Mouse (Mus musculus): ENCODE measurements around the gene Lmntd1. TPM values are rescaled to one million over a fixed set of nuclear protein-coding genes. Genes with fewer than 3 reads are reported as not detected.

Gene Lmntd1
- polyA plus RNA-seq, 1 experiment from 2014 or later = 0.33 TPM

- DNase-seq (ENCODE audit: low spot score) (no peak), ATAC-seq (replicated peaks; ENCODE audit: low FRiP score) (no peak)
- 88% methylated on average over 19 of the region's 19 CpGs for WGBS
- no peaks in the 10 kb centered on the region for H3K4me1 ChIP-seq (replicated peaks; ENCODE audit: control insufficient read depth, insufficient read depth, low read length)
- H3K27me3 ChIP-seq (ENCODE audit: control insufficient read depth, insufficient read depth, low read length) = no peaks in the 10 kb centered on the region
- H3K9ac ChIP-seq (ENCODE audit: low read length) = no peak overlapping the region
- no peak overlapping the region for H3K27ac ChIP-seq (ENCODE audit: low read depth, low read length)
- H3K9me3 ChIP-seq (ENCODE audit: control insufficient read depth, low read length) = no peaks in the 10 kb centered on the region
- H3K4me3 ChIP-seq (ENCODE audit: low read depth, low read length) = no peak overlapping the region
- no peaks in the 10 kb centered on the region for H3K36me3 ChIP-seq (ENCODE audit: control insufficient read depth, insufficient read depth, low read length)
- no peak overlapping the region for H3K4me2 ChIP-seq (ENCODE audit: low read depth, low read length, severe bottlenecking)
These were observed 114.3 kb downstream of the Lmntd1 start for GRCm38 (mm10) chr6:145499574-145500546.

- DNase-seq (ENCODE audit: low spot score) = no peak
- Histone ChIP-seq H3K9me3 (ENCODE audit: control insufficient read depth, low read length) (no peaks in the 10 kb centered on the region), H3K27ac (ENCODE audit: low read depth, low read length) (no peak overlapping the region), H3K4me1 (replicated peaks; ENCODE audit: control insufficient read depth, insufficient read depth, low read length) (no peaks in the 10 kb centered on the region), H3K9ac (ENCODE audit: low read length) (no peak overlapping the region), H3K36me3 (ENCODE audit: control insufficient read depth, insufficient read depth, low read length) (no peaks in the 10 kb centered on the region), H3K4me2 (ENCODE audit: low read depth, low read length, severe bottlenecking) (no peak overlapping the region), H3K4me3 (ENCODE audit: low read depth, low read length) (no peak overlapping the region), H3K27me3 (ENCODE audit: control insufficient read depth, insufficient read depth, low read length) (no peaks in the 10 kb centered on the region)
- WGBS = 94% methylated on average over 7 of the region's 7 CpGs
- ATAC-seq (replicated peaks; ENCODE audit: low FRiP score) = no peak
These were observed 118.4 kb downstream of the Lmntd1 start for GRCm38 (mm10) chr6:145495731-145496130.

DNA sequence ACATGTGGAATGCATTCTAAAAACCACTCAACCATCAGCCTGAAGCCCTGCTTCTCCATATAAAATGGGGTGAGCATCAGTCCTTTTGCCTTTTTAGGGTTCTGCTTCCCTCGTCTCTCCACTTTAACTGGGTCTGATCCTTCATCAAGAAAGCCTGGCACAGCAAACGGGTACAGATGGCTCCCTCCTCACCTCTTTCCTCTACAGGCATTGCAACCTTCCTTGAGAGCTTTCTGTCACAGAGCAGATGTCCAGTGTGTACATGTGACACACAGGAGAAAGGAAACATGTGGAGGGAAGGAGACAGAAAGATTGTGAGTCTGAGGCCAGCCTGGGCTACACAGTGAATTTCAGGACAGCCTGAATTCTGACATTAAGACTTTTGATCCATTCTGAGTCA lies 125.9 kb downstream of the Lmntd1 start:
- no peak for ATAC-seq (replicated peaks; ENCODE audit: low FRiP score)
- H3K27ac ChIP-seq (ENCODE audit: low read depth, low read length) = no peak overlapping the region
- H3K4me2 ChIP-seq (ENCODE audit: low read depth, low read length, severe bottlenecking) = no peak overlapping the region
- H3K4me3 ChIP-seq (ENCODE audit: low read depth, low read length) = no peak overlapping the region
- no peaks in the 10 kb centered on the region for H3K27me3 ChIP-seq (ENCODE audit: control insufficient read depth, insufficient read depth, low read length)
- peaks cover 2% of the 10 kb centered on the region; the same call in 1 of the 2 replicates for H3K4me1 ChIP-seq (replicated peaks; ENCODE audit: control insufficient read depth, insufficient read depth, low read length)
- no peak overlapping the region for H3K9ac ChIP-seq (ENCODE audit: low read length)
- DNase-seq (ENCODE audit: low spot score) = no peak
- no peaks in the 10 kb centered on the region for H3K9me3 ChIP-seq (ENCODE audit: control insufficient read depth, low read length)
- H3K36me3 ChIP-seq (ENCODE audit: control insufficient read depth, insufficient read depth, low read length) = no peaks in the 10 kb centered on the region
- WGBS = 80% methylated on average over 2 of the region's 2 CpGs

- Histone ChIP-seq H3K36me3 (ENCODE audit: control insufficient read depth, insufficient read depth, low read length) (no peaks in the 10 kb centered on the region), H3K27ac (ENCODE audit: low read depth, low read length) (no peak overlapping the region), H3K9ac (ENCODE audit: low read length) (no peak overlapping the region), H3K4me3 (ENCODE audit: low read depth, low read length) (no peak overlapping the region), H3K4me2 (ENCODE audit: low read depth, low read length, severe bottlenecking) (no peak overlapping the region), H3K9me3 (ENCODE audit: control insufficient read depth, low read length) (no peaks in the 10 kb centered on the region), H3K4me1 (replicated peaks; ENCODE audit: control insufficient read depth, insufficient read depth, low read length) (peaks cover 3% of the 10 kb centered on the region; the same call in 1 of the 2 replicates), H3K27me3 (ENCODE audit: control insufficient read depth, insufficient read depth, low read length) (no peaks in the 10 kb centered on the region)
- ATAC-seq (replicated peaks; ENCODE audit: low FRiP score) = no peak
- DNase-seq (ENCODE audit: low spot score) = no peak
- 63% methylated on average over 12 of the region's 12 CpGs for WGBS
These were observed 128.0 kb downstream of the Lmntd1 start for GRCm38 (mm10) chr6:145485986-145486605.

DNA sequence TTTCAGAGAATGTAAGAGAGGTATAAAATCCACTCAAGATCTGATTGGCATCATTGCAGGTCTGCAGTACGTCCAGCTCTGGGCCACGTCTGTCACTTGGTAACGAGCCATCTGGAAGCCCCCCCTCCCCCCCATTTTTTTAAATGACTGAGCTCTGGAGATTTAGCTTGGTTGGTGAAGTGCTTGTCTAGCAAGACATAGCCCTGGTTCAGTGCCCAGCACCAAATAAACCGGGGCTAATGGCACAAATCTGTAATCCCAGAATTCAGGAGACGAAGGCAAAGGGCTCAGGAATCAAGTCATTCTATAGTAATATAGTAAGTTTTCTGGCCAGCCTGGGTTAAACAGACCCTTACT lies 130.8 kb downstream of the Lmntd1 start:
- no peak overlapping the region for H3K4me3 ChIP-seq (ENCODE audit: low read depth, low read length)
- no peak for DNase-seq (ENCODE audit: low spot score)
- H3K9ac ChIP-seq (ENCODE audit: low read length) = no peak overlapping the region
- 77% methylated on average over 5 of the region's 5 CpGs for WGBS
- no peak overlapping the region for H3K27ac ChIP-seq (ENCODE audit: low read depth, low read length)
- H3K4me1 ChIP-seq (replicated peaks; ENCODE audit: control insufficient read depth, insufficient read depth, low read length) = peaks cover 3% of the 10 kb centered on the region; the same call in 1 of the 2 replicates
- H3K36me3 ChIP-seq (ENCODE audit: control insufficient read depth, insufficient read depth, low read length) = no peaks in the 10 kb centered on the region
- ATAC-seq (replicated peaks; ENCODE audit: low FRiP score) = no peak
- no peak overlapping the region for H3K4me2 ChIP-seq (ENCODE audit: low read depth, low read length, severe bottlenecking)
- no peaks in the 10 kb centered on the region for H3K27me3 ChIP-seq (ENCODE audit: control insufficient read depth, insufficient read depth, low read length)
- no peaks in the 10 kb centered on the region for H3K9me3 ChIP-seq (ENCODE audit: control insufficient read depth, low read length)

GRCm38 (mm10) chr6:145482656-145483317 lies 131.3 kb downstream of the Lmntd1 start:
- ATAC-seq (replicated peaks; ENCODE audit: low FRiP score) = no peak
- no peak overlapping the region for H3K27ac ChIP-seq (ENCODE audit: low read depth, low read length)
- no peaks in the 10 kb centered on the region for H3K36me3 ChIP-seq (ENCODE audit: control insufficient read depth, insufficient read depth, low read length)
- H3K4me2 ChIP-seq (ENCODE audit: low read depth, low read length, severe bottlenecking) = no peak overlapping the region
- H3K4me1 ChIP-seq (replicated peaks; ENCODE audit: control insufficient read depth, insufficient read depth, low read length) = peaks cover 3% of the 10 kb centered on the region; the same call in 1 of the 2 replicates
- H3K4me3 ChIP-seq (ENCODE audit: low read depth, low read length) = no peak overlapping the region
- no peak for DNase-seq (ENCODE audit: low spot score)
- no peaks in the 10 kb centered on the region for H3K9me3 ChIP-seq (ENCODE audit: control insufficient read depth, low read length)
- 92% methylated on average over 17 of the region's 17 CpGs for WGBS
- H3K9ac ChIP-seq (ENCODE audit: low read length) = no peak overlapping the region
- no peaks in the 10 kb centered on the region for H3K27me3 ChIP-seq (ENCODE audit: control insufficient read depth, insufficient read depth, low read length)

GRCm38 (mm10) chr6:145481938-145482337 lies 132.2 kb downstream of the Lmntd1 start:
- ATAC-seq (replicated peaks; ENCODE audit: low FRiP score) = peak; percentile 73
- H3K27ac ChIP-seq (ENCODE audit: low read depth, low read length) = no peak overlapping the region
- no peaks in the 10 kb centered on the region for H3K36me3 ChIP-seq (ENCODE audit: control insufficient read depth, insufficient read depth, low read length)
- no peak overlapping the region for H3K9ac ChIP-seq (ENCODE audit: low read length)
- DNase-seq (ENCODE audit: low spot score) = peak; percentile 69
- H3K9me3 ChIP-seq (ENCODE audit: control insufficient read depth, low read length) = no peaks in the 10 kb centered on the region
- H3K4me3 ChIP-seq (ENCODE audit: low read depth, low read length) = no peak overlapping the region
- peaks cover 3% of the 10 kb centered on the region; the same call in 1 of the 2 replicates for H3K4me1 ChIP-seq (replicated peaks; ENCODE audit: control insufficient read depth, insufficient read depth, low read length)
- H3K27me3 ChIP-seq (ENCODE audit: control insufficient read depth, insufficient read depth, low read length) = no peaks in the 10 kb centered on the region
- no peak overlapping the region for H3K4me2 ChIP-seq (ENCODE audit: low read depth, low read length, severe bottlenecking)
- 40% methylated on average over 15 of the region's 15 CpGs for WGBS

DNA sequence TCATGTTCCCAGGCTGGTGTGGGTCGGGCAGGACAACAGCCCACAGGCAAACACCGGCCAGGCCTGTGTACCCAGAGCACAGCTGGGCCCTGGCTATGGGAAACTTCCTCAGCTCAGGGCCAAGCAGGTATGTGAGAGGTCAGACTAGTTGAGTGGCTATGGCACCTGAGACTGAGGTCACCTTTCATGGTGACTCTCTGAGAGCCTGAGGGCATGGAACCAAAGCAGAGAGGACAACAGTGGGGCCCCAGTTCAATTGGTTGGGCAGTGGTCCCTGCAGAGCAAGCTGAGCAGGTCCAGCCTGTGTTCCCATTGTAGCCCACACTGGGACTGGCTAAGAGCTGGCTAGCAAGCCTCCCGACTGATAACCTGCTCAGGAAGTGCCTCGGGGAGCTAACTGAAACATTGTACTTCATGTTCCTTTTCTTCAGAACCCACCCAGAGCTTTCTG lies 135.3 kb downstream of the Lmntd1 start:
- Histone ChIP-seq H3K4me3 (ENCODE audit: low read depth, low read length) (no peak overlapping the region), H3K4me1 (replicated peaks; ENCODE audit: control insufficient read depth, insufficient read depth, low read length) (0 out of 2 replicates have a peak, but pooled peaks cover 2% of the 10 kb centered on the region), H3K36me3 (ENCODE audit: control insufficient read depth, insufficient read depth, low read length) (no peaks in the 10 kb centered on the region), H3K9ac (ENCODE audit: low read length) (no peak overlapping the region), H3K9me3 (ENCODE audit: control insufficient read depth, low read length) (no peaks in the 10 kb centered on the region), H3K4me2 (ENCODE audit: low read depth, low read length, severe bottlenecking) (no peak overlapping the region), H3K27me3 (ENCODE audit: control insufficient read depth, insufficient read depth, low read length) (no peaks in the 10 kb centered on the region), H3K27ac (ENCODE audit: low read depth, low read length) (no peak overlapping the region)
- DNase-seq (ENCODE audit: low spot score) (no peak), ATAC-seq (replicated peaks; ENCODE audit: low FRiP score) (no peak)
- 80% methylated on average over 4 of the region's 4 CpGs for WGBS
